In the genomic region with DNA sequence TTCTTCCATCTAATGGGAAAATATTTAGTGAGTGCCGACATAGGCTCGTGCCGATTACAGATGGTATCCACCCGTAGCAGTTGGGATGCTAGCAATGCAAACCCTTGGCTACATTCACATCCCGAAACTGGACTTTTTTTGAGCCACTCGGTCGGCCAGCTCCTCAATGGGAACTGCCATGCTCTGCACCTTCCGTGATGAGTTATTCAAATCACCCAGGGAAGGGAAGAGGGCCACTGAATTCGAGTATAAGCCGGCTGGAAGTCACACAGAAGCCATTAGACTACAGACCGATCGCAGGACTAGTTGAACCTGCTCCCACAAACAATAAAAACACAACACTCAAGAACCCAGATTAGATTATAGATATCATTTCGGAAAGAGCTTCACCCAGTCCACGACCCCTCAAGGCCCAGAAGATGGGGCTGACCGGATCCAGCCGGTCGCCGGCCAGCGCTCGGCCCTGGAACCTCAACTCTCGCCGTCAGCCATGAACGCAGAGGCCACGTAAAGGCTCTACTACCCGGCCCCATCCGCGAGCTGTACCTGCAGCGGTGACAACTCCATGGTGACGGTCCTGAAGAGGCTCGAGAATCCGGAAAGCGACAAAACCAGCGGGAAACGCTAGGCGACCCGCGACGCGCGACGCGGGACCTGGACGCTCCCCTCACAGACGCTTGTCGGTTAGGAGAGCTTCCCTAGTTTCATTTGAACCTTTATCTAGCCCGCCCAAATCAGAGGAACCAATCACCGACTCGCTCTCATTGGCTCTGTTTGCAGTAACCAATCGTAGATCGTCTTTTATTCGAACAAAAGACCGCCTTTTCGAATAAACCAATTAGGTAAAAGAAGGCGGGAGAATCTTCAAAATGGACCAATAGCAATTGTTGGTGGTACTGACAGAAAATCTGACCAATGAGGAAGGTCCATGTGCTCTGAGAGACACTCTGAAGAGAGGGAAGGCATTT, we compare ENCODE assay signal across 8 mouse cellular contexts. TPM values are rescaled to one million over a fixed set of nuclear protein-coding genes. Genes with fewer than 3 reads are reported as not detected.
DNase-seq lines count a peak whose midpoint lies in the region; ATAC-seq lines count a peak whose summit lies in the region.

A gene (minus strand): TSS at position 690 of the 968 bp plus-strand sequence.

- H3K9ac ChIP-seq in hindbrain, embryonic 13.5 days: peak within 1 kb of the TSS; percentile 71

- DNase-seq in R1 (ENCODE audit: low read depth, low spot score): peak; percentile 99
- DNase-seq in cerebellum, postnatal 14 days: peak; percentile 92 to 98
- peak; percentile 94 to 98 for DNase-seq in frontal cortex, postnatal 14 days (ENCODE audit: low spot score in 2 of 2)
- peak; percentile 87 to 91 for DNase-seq in layer of hippocampus, postnatal 25 days (ENCODE audit: extremely low spot score in 1 of 2, low spot score in 1 of 2)
- peak; percentile 98 for DNase-seq in lung, postnatal 25 days (ENCODE audit: low spot score)
- peak; percentile 100 for DNase-seq in retina, embryonic 14.5 days (ENCODE audit: low spot score)
- DNase-seq in thymus, postnatal 4 days: peak; percentile 86

- no peak within 1 kb of the TSS for H3K27ac ChIP-seq in hindbrain, embryonic 13.5 days

- ATAC-seq in hindbrain, embryonic 13.5 days (ENCODE audit: low FRiP score): peak; percentile 96

- peak within 1 kb of the TSS; percentile 81 for H3K4me2 ChIP-seq in hindbrain, embryonic 13.5 days

- peaks cover 16% of the 10 kb centered on the region for H3K4me1 ChIP-seq in hindbrain, embryonic 13.5 days (replicated peaks)

- no peaks in the 10 kb centered on the region for H3K36me3 ChIP-seq in hindbrain, embryonic 13.5 days

- no peaks in the 10 kb centered on the region for H3K27me3 ChIP-seq in hindbrain, embryonic 13.5 days

- under 1% methylated on average over 54 of the region's 54 CpGs for WGBS in hindbrain, embryonic 13.5 days

- H3K4me3 ChIP-seq in hindbrain, embryonic 13.5 days: peak within 1 kb of the TSS; percentile 66

- H3K9me3 ChIP-seq in hindbrain, embryonic 13.5 days: no peaks in the 10 kb centered on the region

RNA-seq across cellular contexts. Expression of the gene that starts here (rescaled TPM):
- 55.7 and 62.2 TPM in 2 replicates for polyA plus RNA-seq in hindbrain, embryonic 13.5 days (2015; fragmentation: Nextera tagmentation; extraction: Ambion mirVana)
- 1 to 10 TPM; 2.5 to 4.5 TPM for total RNA-seq in layer of hippocampus, postnatal 25 days (2021)
